Mouse (Mus musculus) bone marrow, adult 2 months (tissue): ENCODE measurements around the gene Gm11983.

Source experiments
- CTCF ChIP-seq: fragments of 200-500 bp; IDR thresholded peaks from 2 replicates; pipeline ENCODE4 v1.5.1; 2011; ENCODE audit warnings: low read length, control low read depth; ENCODE audit not compliant: control insufficient read depth, insufficient read depth
- POLR2A ChIP-seq: fragments of 200-500 bp; IDR thresholded peaks from 2 replicates; pipeline ENCODE4 v1.6.1; 2011; ENCODE audit warnings: low read depth, mild to moderate bottlenecking, control low read depth, low read length, borderline replicate concordance; ENCODE audit not compliant: control insufficient read depth

- TF ChIP-seq CTCF: no peak
- TF ChIP-seq POLR2A: no peak
Observed at GRCm38 (mm10) chr11:6855942-6856341, 18.5 kb upstream of the Gm11983 start.
